Mouse (Mus musculus) ES-Bruce4 (cell line): ENCODE measurements around the gene Fam183b.

ENCODE experiments used
- CTCF ChIP-seq: IDR thresholded peaks from one replicate; pipeline ENCODE4 v1.8.1; 2011; ENCODE audit warnings: low read depth, low read length
- EP300 ChIP-seq: IDR thresholded peaks from 2 replicates; pipeline ENCODE4 v1.6.1; 2011; ENCODE audit warnings: low read depth, low read length; ENCODE audit not compliant: insufficient read depth

- TF ChIP-seq EP300 (no peak), CTCF (no peak)
Observed at GRCm38 (mm10) chr11:58803871-58804270, 2.1 kb upstream of the Fam183b start.
